ENCODE assay signal across 23 mouse cellular contexts in the genomic region with DNA sequence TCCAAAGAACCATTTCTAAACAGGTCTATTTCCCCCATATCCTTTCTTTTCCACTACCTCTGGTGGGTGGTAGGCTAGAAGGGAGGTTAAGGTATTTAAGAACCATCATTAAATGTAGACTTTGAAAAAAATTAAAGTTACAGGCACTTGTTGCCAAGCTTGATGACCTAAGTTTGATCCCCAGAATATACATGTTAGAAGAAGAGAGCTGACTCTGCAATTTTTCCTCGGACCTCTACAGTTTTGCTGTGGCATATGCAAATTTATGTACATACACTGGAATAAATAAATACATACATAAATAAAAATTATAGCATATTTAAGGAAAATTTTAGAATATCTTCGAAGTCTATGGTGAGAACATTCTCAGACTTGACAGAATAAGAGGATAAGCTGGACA. TPM values are rescaled to one million over a fixed set of nuclear protein-coding genes. Genes with fewer than 3 reads are reported as not detected.
DNase-seq lines count a peak whose midpoint lies in the region; ATAC-seq and TF ChIP-seq lines count a peak whose summit lies in the region.
"Had no signal": no experiment of that assay in that cellular context is flagged by ENCODE, and none has a peak within 500 bp of the region (broad histone marks: within the 10 kb centered on the region; RNA-seq: fewer than 3 reads in every experiment).

No protein-coding gene starts in this region.

- no peak for TF ChIP-seq EP300 in CH12.LX (IDR thresholded peaks at IDR 0.05; ENCODE audit: low read length)
- no peak for TF ChIP-seq EP300 in MEL (IDR thresholded peaks at IDR 0.05; ENCODE audit: low read depth in 1 of 2, low read length in 2 of 2)

- H3K4me1 ChIP-seq in CH12.LX (ENCODE audit: control insufficient read depth in 1 of 2, insufficient read depth in 2 of 2) (no peaks in the 10 kb centered on the region), ES-E14 (ENCODE audit: control insufficient read depth in 2 of 2, insufficient read depth in 2 of 2, low read length in 2 of 2, poor library complexity in 1 of 2) (no peaks in the 10 kb centered on the region), MEL (ENCODE audit: control insufficient read depth in 1 of 2, insufficient read depth in 2 of 2, low read length in 2 of 2) (no peaks in the 10 kb centered on the region)
- no peaks in the 10 kb centered on the region for H3K4me1 ChIP-seq in intestine, postnatal 0 days (replicated peaks; ENCODE audit: control insufficient read depth, insufficient read depth, low read length)
- H3K4me1 ChIP-seq in neural tube, embryonic 15.5 days, result no peaks in the 10 kb centered on the region
- H3K4me1 ChIP-seq in kidney, adult 2 months (ENCODE audit: control insufficient read depth, insufficient read depth, low read length), result no peaks in the 10 kb centered on the region

- in situ Hi-C loops in CH12.LX (cut with MboI; ENCODE audit: low pct_ligation_motif_present, low pct_unique_long_range_greater_than_20kb, low sequenced_read_pairs) (no loop called here), ES-E14 (cut with MboI; ENCODE audit: low sequenced_read_pairs in 2 of 2, unreplicated experiment in 2 of 2) (no loop called here)

- H3K9ac ChIP-seq in CH12.LX (ENCODE audit: insufficient read depth, low read depth), result no peak overlapping the region
- no peak overlapping the region for H3K9ac ChIP-seq in ES-E14 (ENCODE audit: insufficient read depth, low read depth, low read length, poor library complexity, severe bottlenecking)
- no peak overlapping the region for H3K9ac ChIP-seq in MEL (ENCODE audit: control insufficient read depth, low read depth, low read length, poor library complexity, severe bottlenecking)
- H3K9ac ChIP-seq in intestine, postnatal 0 days (ENCODE audit: low read depth, low read length), result no peak overlapping the region
- H3K9ac ChIP-seq in neural tube, embryonic 15.5 days (replicated peaks), result no peak overlapping the region

- H3K79me2 ChIP-seq in CH12.LX (replicated peaks; ENCODE audit: control insufficient read depth, extremely low read depth, insufficient read depth, poor library complexity, severe bottlenecking), result no peaks in the 10 kb centered on the region
- H3K79me2 ChIP-seq in MEL (ENCODE audit: control insufficient read depth, insufficient read depth, low read length, poor library complexity), result no peaks in the 10 kb centered on the region

- TF ChIP-seq POLR2A in CH12.LX (IDR thresholded peaks at IDR 0.05; ENCODE audit: low read depth, low read length) (no peak), MEL (IDR thresholded peaks at IDR 0.05; ENCODE audit: control insufficient read depth in 1 of 2, insufficient read depth in 1 of 2, low read depth in 1 of 2, low read length in 2 of 2, poor library complexity in 1 of 2) (no peak)
- TF ChIP-seq POLR2A in kidney, adult 2 months (IDR thresholded peaks at IDR 0.05; ENCODE audit: low read depth, low read length), result no peak

- H3K9me3 ChIP-seq in CH12.LX (replicated peaks; ENCODE audit: low read length) (no peaks in the 10 kb centered on the region), ES-E14 (ENCODE audit: control insufficient read depth, insufficient read depth, low read depth, low read length) (no peaks in the 10 kb centered on the region), MEL (replicated peaks; ENCODE audit: insufficient read depth, low read length) (no peaks in the 10 kb centered on the region)
- H3K9me3 ChIP-seq in intestine, postnatal 0 days (ENCODE audit: control insufficient read depth), result no peaks in the 10 kb centered on the region
- H3K9me3 ChIP-seq in neural tube, embryonic 15.5 days (replicated peaks), result no peaks in the 10 kb centered on the region
- H3K9me3 ChIP-seq: G1E had no signal

- WGBS in intestine, postnatal 0 days, result 81% methylated on average over 2 of the region's 2 CpGs
- 84% methylated on average over 2 of the region's 2 CpGs for WGBS in neural tube, embryonic 15.5 days
- WGBS in kidney, adult 2 months, result 81% methylated on average over 2 of the region's 2 CpGs

- dilution Hi-C loops in CH12.LX (cut with MboI; ENCODE audit: extremely low pct_ligation_motif_present, extremely low pct_unique_long_range_greater_than_20kb, low sequenced_read_pairs), result no loop called here

- DNase-seq in CH12.LX (ENCODE audit: extremely low read depth) (no peak), ES-E14 (ENCODE audit: low read depth, low spot score) (no peak), MEL (ENCODE audit: low read depth, low spot score) (no peak)
- DNase-seq in kidney, adult 2 months, result no peak
- DNase-seq: adrenal gland, adult 2 months; adrenal gland, adult 8-10 months; adrenal gland, postnatal 10 days; adrenal gland, postnatal 14 days; adrenal gland, postnatal 25 days; adrenal gland, postnatal 36 days; B cell, adult 2 months; cerebellum, adult 11 months; cerebellum, adult 11-12 months; cerebellum, adult 18-20 months; cerebellum, adult 2 months; cerebellum, adult 8-10 months; cerebellum, adult 9-10 months had no signal

- H3K36me3 ChIP-seq in CH12.LX (replicated peaks in 1 of 2; ENCODE audit: control insufficient read depth in 1 of 2, insufficient read depth in 1 of 2, low read length in 1 of 2) (no peaks in the 10 kb centered on the region), ES-E14 (ENCODE audit: control insufficient read depth, insufficient read depth, low read length, poor library complexity, severe bottlenecking) (no peaks in the 10 kb centered on the region), MEL (ENCODE audit: control insufficient read depth in 1 of 2, insufficient read depth in 2 of 2, low read length in 2 of 2) (no peaks in the 10 kb centered on the region)
- H3K36me3 ChIP-seq in intestine, postnatal 0 days (ENCODE audit: control insufficient read depth, insufficient read depth), result no peaks in the 10 kb centered on the region
- H3K36me3 ChIP-seq in neural tube, embryonic 15.5 days, result no peaks in the 10 kb centered on the region
- no peaks in the 10 kb centered on the region for H3K36me3 ChIP-seq in kidney, adult 2 months (ENCODE audit: control insufficient read depth, insufficient read depth, low read length)
- H3K36me3 ChIP-seq: G1E had no signal

- no peak for ATAC-seq in intestine, postnatal 0 days
- no peak for ATAC-seq in neural tube, embryonic 15.5 days (ENCODE audit: low FRiP score)
- ATAC-seq: activated CD4-positive, CD25-positive, alpha-beta regulatory T cell, adult 4 months; CD4-positive, CD25-positive, alpha-beta regulatory T cell, adult 4 months; Patski had no signal

- no peak overlapping the region for H3K4me2 ChIP-seq in CH12.LX (ENCODE audit: insufficient read depth, low read depth, poor library complexity, severe bottlenecking)
- H3K4me2 ChIP-seq in intestine, postnatal 0 days (replicated peaks; ENCODE audit: low read depth), result no peak overlapping the region
- no peak overlapping the region for H3K4me2 ChIP-seq in neural tube, embryonic 15.5 days

- H3K27me3 ChIP-seq in CH12.LX (replicated peaks) (no peaks in the 10 kb centered on the region), MEL (ENCODE audit: control insufficient read depth in 1 of 2, insufficient read depth in 2 of 2, low read length in 2 of 2) (peaks cover 5 to 7% of the 10 kb centered on the region in 2 experiments)
- no peaks in the 10 kb centered on the region for H3K27me3 ChIP-seq in intestine, postnatal 0 days (replicated peaks; ENCODE audit: control insufficient read depth, insufficient read depth, low read length)
- no peaks in the 10 kb centered on the region for H3K27me3 ChIP-seq in neural tube, embryonic 15.5 days (replicated peaks)
- H3K27me3 ChIP-seq in kidney, adult 2 months (replicated peaks; ENCODE audit: control insufficient read depth, insufficient read depth, low read length), result no peaks in the 10 kb centered on the region

- TF ChIP-seq CTCF in CH12.LX (conservative IDR thresholded peaks at IDR 0.05 in 1 of 2, IDR thresholded peaks at IDR 0.05 in 1 of 2; ENCODE audit: low read depth in 2 of 2, low read length in 2 of 2), result no peak
- no peak for TF ChIP-seq CTCF in MEL (IDR thresholded peaks at IDR 0.05 in 2 of 3, conservative IDR thresholded peaks at IDR 0.05 in 1 of 3; ENCODE audit: control insufficient read depth in 1 of 3, insufficient read depth in 1 of 3, low read depth in 2 of 3, low read length in 3 of 3, poor library complexity in 1 of 3, severe bottlenecking in 1 of 3)
- no peak for TF ChIP-seq CTCF in intestine, postnatal 0 days (IDR thresholded peaks at IDR 0.05; ENCODE audit: low read depth)
- TF ChIP-seq CTCF in kidney, adult 2 months (conservative IDR thresholded peaks at IDR 0.05; ENCODE audit: insufficient read depth, insufficient read length, low read depth, low read length), result no peak

- H3K27ac ChIP-seq in CH12.LX (ENCODE audit: insufficient read depth, low read depth), result no peak overlapping the region
- H3K27ac ChIP-seq in ES-E14 (ENCODE audit: insufficient read depth, low read depth, low read length, poor library complexity, severe bottlenecking), result no peak overlapping the region
- H3K27ac ChIP-seq in MEL (ENCODE audit: control insufficient read depth, low read depth, low read length), result no peak overlapping the region
- H3K27ac ChIP-seq in intestine, postnatal 0 days (ENCODE audit: low read depth, low read length), result no peak overlapping the region
- no peak overlapping the region for H3K27ac ChIP-seq in neural tube, embryonic 15.5 days (replicated peaks)
- H3K27ac ChIP-seq in kidney, adult 2 months (ENCODE audit: insufficient read depth, low read depth, low read length), result no peak overlapping the region

- no peak overlapping the region for H3K4me3 ChIP-seq in CH12.LX (replicated peaks in 1 of 3; ENCODE audit: low read depth in 2 of 3, low read length in 2 of 3, poor library complexity in 1 of 3)
- no peak overlapping the region for H3K4me3 ChIP-seq in ES-E14 (ENCODE audit: insufficient read depth in 1 of 2, low read depth in 1 of 2, low read length in 2 of 2, poor library complexity in 1 of 2, severe bottlenecking in 1 of 2)
- H3K4me3 ChIP-seq in MEL (ENCODE audit: control insufficient read depth in 1 of 2, insufficient read depth in 1 of 2, low read depth in 2 of 2, low read length in 2 of 2), result no peak overlapping the region
- H3K4me3 ChIP-seq in intestine, postnatal 0 days (ENCODE audit: low read depth, low read length), result no peak overlapping the region
- no peak overlapping the region for H3K4me3 ChIP-seq in neural tube, embryonic 15.5 days (replicated peaks)
- H3K4me3 ChIP-seq in kidney, adult 2 months (ENCODE audit: insufficient read depth, low read depth, low read length), result no peak overlapping the region

- TF ChIP-seq RAD21 in CH12.LX (IDR thresholded peaks at IDR 0.05; ENCODE audit: low read depth, low read length) (no peak), MEL (IDR thresholded peaks at IDR 0.05; ENCODE audit: low read depth, low read length) (no peak)

RNA-seq across cellular contexts. Expression of a gene that starts 13.1 kb away (rescaled TPM):
- 63.6 and 73.6 TPM in 2 replicates for total RNA-seq in CH12.LX (2012; rRNA removed)
- 155 and 183 TPM in 2 replicates for total RNA-seq in CH12.LX (2014; rRNA removed)
- 79.6 and 108 TPM in 2 replicates for polyA plus RNA-seq in CH12.LX (2012; ENCODE audit: insufficient read length, low read depth)
- total RNA-seq in ES-E14 (2012; rRNA removed), result 91.0 and 123 TPM in 2 replicates
- total RNA-seq in MEL (2012; rRNA removed), result 40.4 and 48.2 TPM in 2 replicates
- 10 to 100 TPM in 1 of 2 experiments, not detected in 1; 58.4 TPM for polyA plus RNA-seq in MEL (2012; ENCODE audit: insufficient read depth in 1 of 2, insufficient read length in 2 of 2, low read depth in 1 of 2, low replicate concordance in 2 of 2, missing spikeins in 1 of 2)
- polyA plus RNA-seq in intestine, postnatal 0 days (2015; fragmentation: Nextera tagmentation; extraction: Ambion mirVana), result 65.2 and 66.4 TPM in 2 replicates
- 113 and 126 TPM in 2 replicates for polyA plus RNA-seq in neural tube, embryonic 15.5 days (2015; fragmentation: Nextera tagmentation; extraction: Ambion mirVana)
- polyA plus RNA-seq in kidney, adult 2 months (2012; rRNA removed), result 23.2 and 28.5 TPM in 2 replicates
